Mouse (Mus musculus): ENCODE measurements around the gene Nlrc5. TPM values are rescaled to one million over a fixed set of nuclear protein-coding genes. Genes with fewer than 3 reads are reported as not detected.

Nlrc5 gene
- polyA plus RNA-seq, 1 experiment from 2014 or later = 0.19 TPM

- Histone ChIP-seq H3K27me3 (ENCODE audit: control insufficient read depth, insufficient read depth, low read length) (no peaks in the 10 kb centered on the region), H3K4me3 (ENCODE audit: control insufficient read depth in 1 of 2, insufficient read depth in 1 of 2, low read depth in 1 of 2, low read length in 2 of 2) (no peak overlapping the region), H3K4me1 (ENCODE audit: control insufficient read depth in 2 of 2, insufficient read depth in 2 of 2, low read length in 2 of 2) (peaks cover 6 to 14% of the 10 kb centered on the region in 2 experiments; a peak in 2 of 4 replicates), H3K4me2 (ENCODE audit: low read length) (no peak overlapping the region), H3K9me3 (ENCODE audit: control insufficient read depth, low read length) (no peaks in the 10 kb centered on the region), H3K36me3 (ENCODE audit: control insufficient read depth, insufficient read depth, low read length) (peaks cover 68% of the 10 kb centered on the region), H3K27ac (replicated peaks in 1 of 2; ENCODE audit: control insufficient read depth in 1 of 2, insufficient read depth in 1 of 2, low read depth in 2 of 2, low read length in 2 of 2) (no peak overlapping the region), H3K9ac (ENCODE audit: low read length) (no peak overlapping the region)
- no peak for ATAC-seq (ENCODE audit: insufficient number of reproducible peaks, insufficient read depth, low FRiP score, low read depth)
- 93% methylated on average over 8 of the region's 8 CpGs for WGBS
Observed at GRCm38 (mm10) chr8:94390910-94391309, 43.2 kb upstream of the Nlrc5 start.

DNA sequence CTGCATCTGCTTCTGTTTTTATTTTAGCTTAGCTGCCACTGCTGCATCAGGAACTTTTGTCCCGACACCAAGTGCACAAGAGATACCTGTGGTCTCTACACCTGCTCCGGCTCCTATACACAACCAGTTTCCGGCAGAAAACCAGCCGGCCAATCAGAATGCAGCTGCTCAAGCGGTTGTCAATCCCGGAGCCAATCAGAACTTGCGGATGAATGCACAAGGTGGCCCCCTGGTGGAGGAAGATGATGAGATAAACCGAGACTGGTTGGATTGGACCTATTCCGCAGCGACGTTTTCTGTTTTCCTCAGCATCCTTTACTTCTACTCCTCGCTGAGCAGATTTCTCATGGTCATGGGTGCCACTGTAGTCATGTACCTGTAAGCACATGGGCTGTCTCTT, 42.0 kb upstream of the Nlrc5 start:
- Histone ChIP-seq H3K4me1 (ENCODE audit: control insufficient read depth in 2 of 2, insufficient read depth in 2 of 2, low read length in 2 of 2) (peaks cover 6 to 14% of the 10 kb centered on the region in 2 experiments; a peak in 2 of 4 replicates), H3K36me3 (ENCODE audit: control insufficient read depth, insufficient read depth, low read length) (peaks cover 73% of the 10 kb centered on the region), H3K9ac (ENCODE audit: low read length) (no peak overlapping the region), H3K4me3 (ENCODE audit: control insufficient read depth in 1 of 2, insufficient read depth in 1 of 2, low read depth in 1 of 2, low read length in 2 of 2) (no peak overlapping the region), H3K9me3 (ENCODE audit: control insufficient read depth, low read length) (no peaks in the 10 kb centered on the region), H3K4me2 (ENCODE audit: low read length) (no peak overlapping the region), H3K27me3 (ENCODE audit: control insufficient read depth, insufficient read depth, low read length) (no peaks in the 10 kb centered on the region), H3K27ac (replicated peaks in 1 of 2; ENCODE audit: control insufficient read depth in 1 of 2, insufficient read depth in 1 of 2, low read depth in 2 of 2, low read length in 2 of 2) (peak overlapping the region in 1 of 2 experiments; percentile 25; a peak in 2 of 4 replicates)
- no peak for ATAC-seq (ENCODE audit: insufficient number of reproducible peaks, insufficient read depth, low FRiP score, low read depth)
- WGBS = 83% methylated on average over 12 of the region's 12 CpGs

GRCm38 (mm10) chr8:94392648-94393047, 41.5 kb upstream of the Nlrc5 start:
- WGBS = 10% methylated on average over 6 of the region's 6 CpGs
- no peak overlapping the region for H3K4me3 ChIP-seq (ENCODE audit: control insufficient read depth in 1 of 2, insufficient read depth in 1 of 2, low read depth in 1 of 2, low read length in 2 of 2)
- ATAC-seq (ENCODE audit: insufficient number of reproducible peaks, insufficient read depth, low FRiP score, low read depth) = no peak
- H3K9ac ChIP-seq (ENCODE audit: low read length) = no peak overlapping the region
- H3K9me3 ChIP-seq (ENCODE audit: control insufficient read depth, low read length) = no peaks in the 10 kb centered on the region
- H3K27ac ChIP-seq (replicated peaks in 1 of 2; ENCODE audit: control insufficient read depth in 1 of 2, insufficient read depth in 1 of 2, low read depth in 2 of 2, low read length in 2 of 2) = peak overlapping the region; percentile 25 to 46; a peak in 3 of 4 replicates
- H3K4me2 ChIP-seq (ENCODE audit: low read length) = no peak overlapping the region
- H3K4me1 ChIP-seq (ENCODE audit: control insufficient read depth in 2 of 2, insufficient read depth in 2 of 2, low read length in 2 of 2) = peaks cover 6 to 13% of the 10 kb centered on the region in 2 experiments; a peak in 2 of 4 replicates
- H3K27me3 ChIP-seq (ENCODE audit: control insufficient read depth, insufficient read depth, low read length) = no peaks in the 10 kb centered on the region
- H3K36me3 ChIP-seq (ENCODE audit: control insufficient read depth, insufficient read depth, low read length) = peaks cover 73% of the 10 kb centered on the region

GRCm38 (mm10) chr8:94395851-94396540, 38.2 kb upstream of the Nlrc5 start:
- no peak for ATAC-seq (ENCODE audit: insufficient number of reproducible peaks, insufficient read depth, low FRiP score, low read depth)
- WGBS = 80% methylated on average over 6 of the region's 6 CpGs
- no peaks in the 10 kb centered on the region for H3K27me3 ChIP-seq (ENCODE audit: control insufficient read depth, insufficient read depth, low read length)
- peaks cover 4 to 6% of the 10 kb centered on the region in 2 experiments; a peak in 1 of 4 replicates for H3K4me1 ChIP-seq (ENCODE audit: control insufficient read depth in 2 of 2, insufficient read depth in 2 of 2, low read length in 2 of 2)
- H3K4me2 ChIP-seq (ENCODE audit: low read length) = no peak overlapping the region
- H3K4me3 ChIP-seq (ENCODE audit: control insufficient read depth in 1 of 2, insufficient read depth in 1 of 2, low read depth in 1 of 2, low read length in 2 of 2) = no peak overlapping the region
- no peak overlapping the region for H3K27ac ChIP-seq (replicated peaks in 1 of 2; ENCODE audit: control insufficient read depth in 1 of 2, insufficient read depth in 1 of 2, low read depth in 2 of 2, low read length in 2 of 2)
- H3K9ac ChIP-seq (ENCODE audit: low read length) = no peak overlapping the region
- no peaks in the 10 kb centered on the region for H3K9me3 ChIP-seq (ENCODE audit: control insufficient read depth, low read length)
- H3K36me3 ChIP-seq (ENCODE audit: control insufficient read depth, insufficient read depth, low read length) = peaks cover 63% of the 10 kb centered on the region

DNA sequence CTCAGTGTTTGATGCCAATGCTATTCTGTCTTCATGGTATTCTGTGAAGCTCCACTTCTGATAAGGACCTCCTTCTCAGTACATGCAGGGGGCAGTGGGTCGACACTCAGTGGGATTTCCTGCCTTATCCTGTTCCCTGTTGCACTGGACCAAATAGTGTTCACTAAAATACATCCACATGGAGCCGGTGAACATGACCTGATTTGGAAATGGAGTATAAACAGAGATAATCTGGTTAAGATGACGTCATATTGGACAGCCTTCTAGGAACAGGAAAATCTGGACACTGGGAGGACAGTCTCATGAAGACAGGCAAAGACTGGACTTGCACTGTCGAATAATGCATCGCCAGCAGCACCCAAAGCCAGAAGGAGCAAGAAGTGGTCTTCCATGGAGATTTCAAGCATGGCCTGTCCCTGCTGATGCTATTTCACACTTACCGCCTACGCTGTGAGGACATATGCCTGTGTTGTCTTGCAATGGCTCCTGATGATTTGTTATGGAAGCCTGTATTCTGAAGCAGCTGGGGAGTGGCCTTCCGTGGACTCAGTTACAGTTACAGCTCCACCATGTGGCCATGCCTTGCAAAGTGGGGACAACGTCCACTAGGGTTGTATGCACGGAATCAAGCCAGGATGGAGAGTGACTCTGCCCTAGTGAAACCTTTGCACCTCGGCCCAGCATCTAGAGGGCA, 37.0 kb upstream of the Nlrc5 start:
- Histone ChIP-seq H3K27ac (replicated peaks in 1 of 2; ENCODE audit: control insufficient read depth in 1 of 2, insufficient read depth in 1 of 2, low read depth in 2 of 2, low read length in 2 of 2) (no peak overlapping the region), H3K36me3 (ENCODE audit: control insufficient read depth, insufficient read depth, low read length) (peaks cover 52% of the 10 kb centered on the region), H3K4me1 (ENCODE audit: control insufficient read depth in 2 of 2, insufficient read depth in 2 of 2, low read length in 2 of 2) (peaks cover 4% of the 10 kb centered on the region in 2 experiments; a peak in 1 of 4 replicates), H3K27me3 (ENCODE audit: control insufficient read depth, insufficient read depth, low read length) (no peaks in the 10 kb centered on the region), H3K4me3 (ENCODE audit: control insufficient read depth in 1 of 2, insufficient read depth in 1 of 2, low read depth in 1 of 2, low read length in 2 of 2) (no peak overlapping the region), H3K9ac (ENCODE audit: low read length) (no peak overlapping the region), H3K9me3 (ENCODE audit: control insufficient read depth, low read length) (no peaks in the 10 kb centered on the region), H3K4me2 (ENCODE audit: low read length) (no peak overlapping the region)
- ATAC-seq (ENCODE audit: insufficient number of reproducible peaks, insufficient read depth, low FRiP score, low read depth) = peak; percentile 52
- WGBS = 49% methylated on average over 11 of the region's 11 CpGs

- H3K4me3 ChIP-seq (ENCODE audit: control insufficient read depth in 1 of 2, insufficient read depth in 1 of 2, low read depth in 1 of 2, low read length in 2 of 2) = no peak overlapping the region
- H3K4me1 ChIP-seq (ENCODE audit: control insufficient read depth in 2 of 2, insufficient read depth in 2 of 2, low read length in 2 of 2) = no peaks in the 10 kb centered on the region
- ATAC-seq (ENCODE audit: insufficient number of reproducible peaks, insufficient read depth, low FRiP score, low read depth) = no peak
- H3K27ac ChIP-seq (replicated peaks in 1 of 2; ENCODE audit: control insufficient read depth in 1 of 2, insufficient read depth in 1 of 2, low read depth in 2 of 2, low read length in 2 of 2) = no peak overlapping the region
- H3K4me2 ChIP-seq (ENCODE audit: low read length) = no peak overlapping the region
- no peaks in the 10 kb centered on the region for H3K9me3 ChIP-seq (ENCODE audit: control insufficient read depth, low read length)
- no peaks in the 10 kb centered on the region for H3K27me3 ChIP-seq (ENCODE audit: control insufficient read depth, insufficient read depth, low read length)
- WGBS = 79% methylated on average over 6 of the region's 6 CpGs
- H3K36me3 ChIP-seq (ENCODE audit: control insufficient read depth, insufficient read depth, low read length) = peaks cover 37% of the 10 kb centered on the region
- H3K9ac ChIP-seq (ENCODE audit: low read length) = no peak overlapping the region
Observed at GRCm38 (mm10) chr8:94398587-94398986, 35.6 kb upstream of the Nlrc5 start.

GRCm38 (mm10) chr8:94399361-94399953, 34.7 kb upstream of the Nlrc5 start:
- H3K27me3 ChIP-seq (ENCODE audit: control insufficient read depth, insufficient read depth, low read length) = no peaks in the 10 kb centered on the region
- 58% methylated on average over 3 of the region's 3 CpGs for WGBS
- peaks cover 29% of the 10 kb centered on the region for H3K36me3 ChIP-seq (ENCODE audit: control insufficient read depth, insufficient read depth, low read length)
- no peak overlapping the region for H3K4me3 ChIP-seq (ENCODE audit: control insufficient read depth in 1 of 2, insufficient read depth in 1 of 2, low read depth in 1 of 2, low read length in 2 of 2)
- no peaks in the 10 kb centered on the region for H3K4me1 ChIP-seq (ENCODE audit: control insufficient read depth in 2 of 2, insufficient read depth in 2 of 2, low read length in 2 of 2)
- no peak overlapping the region for H3K9ac ChIP-seq (ENCODE audit: low read length)
- H3K27ac ChIP-seq (replicated peaks in 1 of 2; ENCODE audit: control insufficient read depth in 1 of 2, insufficient read depth in 1 of 2, low read depth in 2 of 2, low read length in 2 of 2) = no peak overlapping the region
- H3K4me2 ChIP-seq (ENCODE audit: low read length) = no peak overlapping the region
- no peaks in the 10 kb centered on the region for H3K9me3 ChIP-seq (ENCODE audit: control insufficient read depth, low read length)
- no peak for ATAC-seq (ENCODE audit: insufficient number of reproducible peaks, insufficient read depth, low FRiP score, low read depth)

All from heart, embryonic 14.5 days (tissue).